Mouse (Mus musculus) cerebellum, adult 2 months (tissue): ENCODE measurements around the gene Nppa.

Source experiments
- CTCF ChIP-seq: fragments of 200-500 bp; IDR thresholded peaks from 2 replicates; pipeline ENCODE4 v1.5.1; 2011; ENCODE audit warnings: low read depth, mild to moderate bottlenecking, control low read depth, low read length, moderate library complexity, borderline replicate concordance; ENCODE audit not compliant: insufficient read depth
- POLR2A ChIP-seq: fragments of 200-500 bp; IDR thresholded peaks from 2 replicates; pipeline ENCODE4 v1.6.1; 2011; ENCODE audit warnings: low read length, control low read depth, borderline replicate concordance; ENCODE audit not compliant: insufficient read depth

GRCm38 (mm10) chr4:148038079-148038599 is 37.6 kb downstream of the Nppa start:
- no peak for TF ChIP-seq CTCF
- no peak for TF ChIP-seq POLR2A
